Mouse (Mus musculus) midbrain, embryonic 12.5 days (tissue): Measurements from ENCODE around the gene Rrp8. TPM values are rescaled to one million over a fixed set of nuclear protein-coding genes. Genes with fewer than 3 reads are reported as not detected.

Experiments used
- ATAC-seq: fragments of 200-750 bp; cut with Nextera tagmentation; 2 replicates; pipeline ENCODE4 v1.8.0; 2017; ENCODE audit warnings: low read depth, moderate TSS enrichment, moderate library complexity; ENCODE audit not compliant: low FRiP score
- H3K27ac ChIP-seq: fragments of 300-500 bp; sonication (generic); replicated peaks from 2 replicates; pipeline ENCODE4 v1.5.1; 2016; ENCODE audit warnings: mild to moderate bottlenecking
- H3K27me3 ChIP-seq: fragments of 300-500 bp; sonication (generic); 2 replicates; pipeline ENCODE4 v1.6.1; 2016; ENCODE audit warnings: mild to moderate bottlenecking
- H3K36me3 ChIP-seq: fragments of 300-500 bp; sonication (generic); 2 replicates; pipeline ENCODE4 v1.6.1; 2016
- H3K4me1 ChIP-seq: fragments of 300-500 bp; sonication (generic); 2 replicates; pipeline ENCODE4 v1.6.1; 2016
- H3K4me2 ChIP-seq: fragments of 300-500 bp; sonication (generic); replicated peaks from 2 replicates; pipeline ENCODE4 v1.6.1; 2016; ENCODE audit warnings: mild to moderate bottlenecking, moderate library complexity
- H3K4me3 ChIP-seq: fragments of 300-500 bp; sonication (generic); 2 replicates; pipeline ENCODE4 v1.5.1; 2016; ENCODE audit warnings: mild to moderate bottlenecking
- H3K9ac ChIP-seq: fragments of 300-500 bp; sonication (generic); replicated peaks from 2 replicates; pipeline ENCODE4 v1.6.1; 2016; ENCODE audit warnings: mild to moderate bottlenecking, moderate library complexity
- H3K9me3 ChIP-seq: fragments of 300-500 bp; sonication (generic); 2 replicates; pipeline ENCODE4 v1.6.1; 2016; ENCODE audit warnings: mild to moderate bottlenecking
- WGBS: fragments of 180-500 bp; shearing (Covaris S2); methylation state at CpG from one replicate; pipeline ENCODE4 v1.1.7; 2016; 5-methylcytosine and 5-hydroxymethylcytosine counted together
- polyA plus RNA-seq: library from polyadenylated mRNA; unstranded; fragments of >200 nt; fragmentation: Nextera tagmentation; extraction: Ambion mirVana; gene quantifications from 2 replicates; pipeline ENCODE4 v1.2.1, GENCODE M21; 2016

The Rrp8 gene
- polyA plus RNA-seq, 1 experiment from 2014 or later, result 40.1 TPM

GRCm38 (mm10) chr7:105769959-105770358 is 32.8 kb upstream of the Rrp8 start:
- H3K4me3 ChIP-seq, result no peak overlapping the region
- ATAC-seq, result no peak
- H3K27ac ChIP-seq, result no peak overlapping the region
- H3K36me3 ChIP-seq, result peaks cover 64% of the 10 kb centered on the region
- WGBS, result 93% methylated on average over 3 of the region's 3 CpGs
- no peak overlapping the region for H3K4me2 ChIP-seq
- peaks cover 8% of the 10 kb centered on the region for H3K27me3 ChIP-seq
- no peak overlapping the region for H3K9ac ChIP-seq
- peaks cover 29% of the 10 kb centered on the region for H3K4me1 ChIP-seq
- no peaks in the 10 kb centered on the region for H3K9me3 ChIP-seq

DNA sequence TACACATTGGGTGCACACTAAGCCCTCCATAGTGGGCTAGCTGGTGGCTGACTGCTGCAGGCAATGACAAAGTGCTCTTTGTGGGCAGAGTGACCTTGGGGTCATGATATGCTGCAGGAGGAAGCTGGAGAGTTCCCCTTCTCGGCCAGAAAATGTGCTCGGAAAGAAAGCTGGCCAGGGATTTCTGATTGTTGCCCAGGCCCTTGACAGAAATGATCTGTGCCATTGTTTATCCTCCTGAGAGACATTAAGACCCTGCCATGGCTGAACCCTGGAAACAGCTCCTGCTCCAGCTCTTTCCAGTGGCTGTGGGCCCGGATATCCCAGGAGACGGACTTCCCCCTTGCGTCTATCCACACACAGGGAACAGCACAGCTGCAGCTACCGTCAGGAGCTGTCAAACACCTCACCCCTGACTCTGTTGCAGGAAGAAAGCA is 30.6 kb upstream of the Rrp8 start:
- Histone ChIP-seq H3K36me3 (peaks cover 81% of the 10 kb centered on the region), H3K4me2 (no peak overlapping the region; the same call in 1 of the 2 replicates), H3K9me3 (no peaks in the 10 kb centered on the region), H3K4me1 (peaks cover 24% of the 10 kb centered on the region), H3K27me3 (peaks cover 31% of the 10 kb centered on the region), H3K9ac (no peak overlapping the region), H3K27ac (peak overlapping the region; percentile 52), H3K4me3 (no peak overlapping the region)
- ATAC-seq, result peak; percentile 42
- WGBS, result 22% methylated on average over 6 of the region's 6 CpGs

DNA sequence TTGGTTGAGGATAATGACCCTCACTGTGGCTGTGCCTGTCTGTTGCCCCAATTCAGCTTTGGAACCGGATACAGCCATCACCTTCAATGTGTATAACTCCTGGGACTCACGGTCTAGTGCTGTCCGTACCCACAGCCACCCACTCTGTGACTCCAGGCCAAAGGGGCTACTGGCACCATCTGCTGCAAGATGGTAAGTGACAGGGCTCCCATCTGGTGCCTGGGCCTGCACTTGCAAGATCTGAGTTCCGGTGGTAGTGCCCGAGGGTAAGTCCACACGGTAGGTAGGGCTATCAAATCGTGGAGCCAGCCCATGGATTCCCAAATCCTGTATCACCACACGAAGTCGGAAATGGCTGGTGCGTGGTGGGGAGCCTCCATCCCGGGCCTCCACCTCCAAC is 27.1 kb upstream of the Rrp8 start:
- no peak overlapping the region for H3K9ac ChIP-seq
- peaks cover 19% of the 10 kb centered on the region for H3K4me1 ChIP-seq
- H3K36me3 ChIP-seq, result peaks cover 75% of the 10 kb centered on the region
- no peak overlapping the region for H3K4me3 ChIP-seq
- no peaks in the 10 kb centered on the region for H3K9me3 ChIP-seq
- H3K27ac ChIP-seq, result no peak overlapping the region
- no peak overlapping the region for H3K4me2 ChIP-seq
- no peak for ATAC-seq
- 89% methylated on average over 11 of the region's 11 CpGs for WGBS
- peaks cover 45% of the 10 kb centered on the region for H3K27me3 ChIP-seq

- Histone ChIP-seq H3K36me3 (peaks cover 90% of the 10 kb centered on the region), H3K27me3 (peaks cover 45% of the 10 kb centered on the region), H3K9ac (no peak overlapping the region), H3K4me2 (0 out of 2 replicates have a peak overlapping the region, but pooled peaks have one; percentile 3), H3K4me1 (peaks cover 4% of the 10 kb centered on the region), H3K9me3 (no peaks in the 10 kb centered on the region), H3K4me3 (no peak overlapping the region), H3K27ac (no peak overlapping the region)
- WGBS, result 22% methylated on average over 55 of the region's 55 CpGs
- ATAC-seq, result 0 out of 2 replicates have a peak, but pooled peaks have one; percentile 8
Measured at GRCm38 (mm10) chr7:105762517-105763270, 25.5 kb upstream of the Rrp8 start.

DNA sequence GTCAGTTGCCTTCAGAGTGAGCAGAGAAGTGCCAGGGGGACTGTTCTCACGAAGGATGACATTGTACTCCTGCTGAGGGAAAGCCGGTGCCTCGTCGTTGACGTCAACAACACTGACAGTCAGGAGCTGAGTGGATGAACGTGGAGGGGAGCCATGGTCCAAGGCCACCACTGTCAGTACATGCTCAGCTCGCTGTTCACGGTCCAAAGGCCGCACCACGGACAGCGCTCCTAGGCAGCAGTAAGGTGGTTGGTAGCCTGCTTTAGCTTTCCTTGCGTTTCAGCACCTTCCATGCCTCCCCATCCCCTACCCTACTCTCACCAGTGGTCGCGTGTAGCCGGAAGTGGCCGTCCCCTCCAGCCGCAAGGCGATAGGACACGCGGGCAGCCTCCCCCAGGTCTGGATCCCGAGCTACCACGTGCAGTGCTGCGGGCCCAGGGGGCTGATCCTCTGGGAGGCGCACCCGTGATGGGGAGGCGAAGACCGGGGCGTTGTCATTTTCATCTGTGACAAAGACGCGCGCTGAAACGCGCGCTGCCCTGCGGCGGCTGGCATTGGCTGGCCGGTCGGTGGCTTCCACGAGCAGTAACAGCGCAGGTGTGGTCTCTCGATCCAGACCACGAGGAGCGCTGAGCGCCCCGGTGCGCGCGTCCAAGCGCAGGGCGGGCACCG is 24.8 kb upstream of the Rrp8 start:
- no peaks in the 10 kb centered on the region for H3K4me1 ChIP-seq
- H3K9ac ChIP-seq, result no peak overlapping the region
- H3K36me3 ChIP-seq, result peaks cover 94% of the 10 kb centered on the region
- H3K9me3 ChIP-seq, result no peaks in the 10 kb centered on the region
- 18% methylated on average over 51 of the region's 51 CpGs for WGBS
- H3K27me3 ChIP-seq, result peaks cover 45% of the 10 kb centered on the region
- no peak overlapping the region for H3K27ac ChIP-seq
- H3K4me3 ChIP-seq, result no peak overlapping the region
- ATAC-seq, result peak; percentile 4; the same call in 1 of the 2 replicates
- H3K4me2 ChIP-seq, result 0 out of 2 replicates have a peak overlapping the region, but pooled peaks have one; percentile 3

- Histone ChIP-seq H3K9ac (no peak overlapping the region), H3K4me3 (no peak overlapping the region), H3K4me2 (no peak overlapping the region), H3K27me3 (no peaks in the 10 kb centered on the region), H3K27ac (peak overlapping the region; percentile 43; the same call in 1 of the 2 replicates), H3K9me3 (no peaks in the 10 kb centered on the region), H3K4me1 (peaks cover 14% of the 10 kb centered on the region), H3K36me3 (peaks cover 61% of the 10 kb centered on the region)
- no peak for ATAC-seq
- WGBS, result 91% methylated on average over 10 of the region's 10 CpGs
Measured at GRCm38 (mm10) chr7:105753281-105753680, 16.1 kb upstream of the Rrp8 start.

GRCm38 (mm10) chr7:105752716-105753115 is 15.5 kb upstream of the Rrp8 start:
- H3K36me3 ChIP-seq, result peaks cover 61% of the 10 kb centered on the region
- 92% methylated on average over 2 of the region's 2 CpGs for WGBS
- H3K4me3 ChIP-seq, result no peak overlapping the region
- H3K27me3 ChIP-seq, result no peaks in the 10 kb centered on the region
- H3K27ac ChIP-seq, result peak overlapping the region; percentile 43; the same call in 1 of the 2 replicates
- H3K9ac ChIP-seq, result no peak overlapping the region
- H3K9me3 ChIP-seq, result no peaks in the 10 kb centered on the region
- H3K4me2 ChIP-seq, result no peak overlapping the region
- H3K4me1 ChIP-seq, result peaks cover 14% of the 10 kb centered on the region
- ATAC-seq, result peak; percentile 14; the same call in 1 of the 2 replicates

DNA sequence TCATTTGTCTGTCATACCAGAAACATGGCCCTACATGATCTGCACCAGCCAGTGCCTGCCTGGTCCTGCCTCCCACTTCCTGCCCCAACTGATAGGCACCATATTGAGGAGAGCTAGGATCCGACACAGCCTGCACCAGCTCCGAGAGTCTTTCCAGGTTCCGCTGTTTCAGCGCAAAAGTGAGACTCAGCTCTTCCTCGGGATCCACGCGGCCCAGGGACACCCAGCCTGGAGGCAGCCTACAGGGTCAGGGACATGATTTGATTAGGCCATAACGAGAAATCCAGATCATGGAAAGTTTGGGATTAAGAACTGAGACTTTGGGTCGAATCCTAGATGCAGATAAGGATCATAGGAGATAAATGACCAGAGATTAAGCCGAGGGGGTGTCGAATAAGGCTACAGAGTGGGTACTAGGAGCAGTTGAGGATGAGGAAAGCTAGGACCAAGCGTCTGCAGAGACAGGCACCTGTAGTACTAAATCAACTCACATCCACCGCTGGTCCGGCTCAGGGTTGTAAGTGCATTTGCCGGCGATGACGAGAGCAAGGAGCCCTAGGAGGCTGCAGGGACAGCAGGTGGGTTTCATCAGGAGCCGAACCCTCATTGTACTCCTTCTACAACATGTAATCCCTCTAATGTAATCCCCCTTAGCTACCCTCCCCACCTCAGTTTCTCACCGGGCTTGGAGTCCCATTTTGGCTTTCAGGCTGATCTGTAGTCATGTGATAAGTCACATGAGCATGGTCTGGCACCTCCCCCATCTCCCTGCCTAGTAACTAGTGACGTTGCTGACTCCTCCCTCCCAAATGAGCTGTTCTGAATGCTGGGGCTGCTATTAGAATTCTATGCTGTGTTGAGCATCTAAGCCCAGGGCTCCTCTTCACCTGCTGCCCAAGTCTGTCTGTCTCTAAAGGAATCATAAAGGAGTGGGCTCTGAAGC is 14.6 kb upstream of the Rrp8 start, which contains the start of gene Tpp1:
Tpp1 (minus strand) TSS at position 745 of the 943 bp plus-strand sequence.
- no peaks in the 10 kb centered on the region for H3K9me3 ChIP-seq
- WGBS, result 24% methylated on average over 20 of the region's 20 CpGs
- peak within 1 kb of the TSS; percentile 53 for H3K9ac ChIP-seq
- H3K27ac ChIP-seq, result peak within 1 kb of the TSS; percentile 56
- peak; percentile 92 for ATAC-seq
- H3K27me3 ChIP-seq, result no peaks in the 10 kb centered on the region
- H3K4me2 ChIP-seq, result peak within 1 kb of the TSS; percentile 58
- peaks cover 58% of the 10 kb centered on the region for H3K36me3 ChIP-seq
- peak within 1 kb of the TSS; percentile 50 for H3K4me3 ChIP-seq
- peaks cover 14% of the 10 kb centered on the region for H3K4me1 ChIP-seq

DNA sequence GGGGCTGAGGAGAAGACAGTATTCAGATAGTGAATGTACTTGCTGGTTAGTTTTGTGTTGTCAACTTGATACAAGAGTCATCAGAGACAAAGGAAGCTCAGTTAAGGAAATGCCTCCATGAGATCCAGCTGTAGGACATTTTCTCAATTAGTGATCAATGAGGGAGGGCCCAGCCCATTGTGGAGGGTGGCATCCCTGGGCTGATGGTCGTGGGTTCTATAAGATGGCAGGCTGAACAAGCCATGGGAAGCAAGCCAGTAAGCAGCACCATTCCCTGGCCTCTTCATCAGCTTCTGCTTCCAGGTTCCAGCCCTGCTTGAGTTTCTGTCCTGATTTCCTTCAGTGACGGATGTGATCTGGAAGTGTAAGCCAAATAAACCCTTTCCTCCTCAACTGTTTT is 10.6 kb upstream of the Rrp8 start:
- H3K36me3 ChIP-seq, result peaks cover 30% of the 10 kb centered on the region
- WGBS, result 80% methylated on average over 2 of the region's 2 CpGs
- no peak for ATAC-seq

GRCm38 (mm10) chr7:105743926-105744590 is 6.9 kb upstream of the Rrp8 start, which contains the start of gene Taf10:
Gene Taf10, minus strand, starts transcription at chr7:105744361.
- H3K9me3 ChIP-seq, result no peaks in the 10 kb centered on the region
- WGBS, result under 1% methylated on average over 67 of the region's 67 CpGs
- H3K9ac ChIP-seq, result peak within 1 kb of the TSS; percentile 96
- peak within 1 kb of the TSS; percentile 98 for H3K4me3 ChIP-seq
- H3K27ac ChIP-seq, result peak within 1 kb of the TSS; percentile 74
- ATAC-seq, result peak; percentile 98
- peaks cover 63% of the 10 kb centered on the region for H3K36me3 ChIP-seq
- H3K27me3 ChIP-seq, result no peaks in the 10 kb centered on the region
- H3K4me2 ChIP-seq, result peak within 1 kb of the TSS; percentile 91
- H3K4me1 ChIP-seq, result peaks cover 15% of the 10 kb centered on the region

More for the DNA sequence above, 10.6 kb upstream of the Rrp8 start:
- peaks cover 28% of the 10 kb centered on the region for H3K4me1 ChIP-seq
- H3K4me2 ChIP-seq, result no peak overlapping the region
- no peak overlapping the region for H3K4me3 ChIP-seq
- no peak overlapping the region for H3K27ac ChIP-seq
- H3K9me3 ChIP-seq, result no peaks in the 10 kb centered on the region
- no peak overlapping the region for H3K9ac ChIP-seq
- H3K27me3 ChIP-seq, result no peaks in the 10 kb centered on the region
